Mouse (Mus musculus): ENCODE data around the gene Lbhd2.

GRCm38 (mm10) chr12:111378812-111379211 is 27.8 kb upstream of the Lbhd2 start:
- no peak for TF ChIP-seq CTCF (IDR thresholded peaks at IDR 0.05; ENCODE audit: low read depth, low read length)
- no peak for TF ChIP-seq POLR2A (IDR thresholded peaks at IDR 0.05; ENCODE audit: borderline replicate concordance, low read depth, low read length)

Measured in bone marrow macrophage, adult 2 months (primary cell).